Mouse (Mus musculus): ENCODE results near the gene Kcnj15. TPM values are rescaled to one million over a fixed set of nuclear protein-coding genes. Genes with fewer than 3 reads are reported as not detected.

Gene Kcnj15
- polyA plus RNA-seq, 1 experiment: 34.3 TPM

DNA sequence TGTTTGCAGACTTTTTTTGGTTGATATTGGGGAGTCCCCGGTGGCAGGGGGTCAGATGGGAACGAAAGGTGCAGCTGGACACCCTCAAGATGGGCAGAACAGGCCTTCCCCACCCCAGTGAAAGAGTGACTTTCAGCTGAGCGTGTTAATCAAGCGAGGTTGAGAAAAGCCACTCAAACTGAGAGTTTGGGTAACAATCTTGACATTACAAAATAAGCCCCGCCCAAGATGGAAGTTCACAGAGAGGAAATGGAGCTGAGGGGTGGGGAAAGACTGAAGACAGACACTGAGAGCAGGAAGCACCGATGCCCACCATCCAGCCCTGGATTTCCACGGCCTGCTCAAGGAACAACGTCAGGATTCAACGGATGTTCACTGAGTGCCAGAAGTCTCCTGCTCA, 91.2 kb downstream of the Kcnj15 start:
- Histone ChIP-seq H3K4me3 (replicated peaks; ENCODE audit: extremely low read depth, low read depth, low read length) (no peak overlapping the region), H3K4me1 (ENCODE audit: control insufficient read depth, insufficient read depth, low read length) (peaks cover 43% of the 10 kb centered on the region)
- no peak for DNase-seq
- TF ChIP-seq POLR2A (IDR thresholded peaks at IDR 0.05; ENCODE audit: borderline replicate concordance, extremely low read depth, low read depth, low read length) (no peak), CTCF (IDR thresholded peaks at IDR 0.05; ENCODE audit: insufficient read depth, low read length) (no peak)
- 64% methylated on average over 9 of the region's 9 CpGs for WGBS

DNA sequence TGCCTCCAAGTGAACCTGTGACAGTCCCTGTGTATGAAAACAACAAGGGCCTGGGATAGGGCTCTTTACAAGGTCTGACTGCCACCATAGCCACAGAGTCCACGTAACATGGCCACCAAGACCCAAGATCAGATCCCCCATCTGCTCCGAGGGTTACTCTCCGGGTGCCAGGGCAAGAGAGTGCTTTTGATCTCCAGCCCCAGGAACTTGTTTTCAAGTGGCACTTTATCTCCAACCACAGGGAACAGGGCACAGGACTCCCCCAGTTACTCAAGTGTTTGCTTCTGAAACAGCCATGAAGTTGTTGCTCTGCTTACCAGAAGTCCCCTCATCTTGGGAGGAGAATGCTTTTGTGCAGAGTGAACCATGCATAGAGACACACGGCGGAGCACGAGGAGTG, 92.0 kb downstream of the Kcnj15 start:
- no peak overlapping the region for H3K4me3 ChIP-seq (replicated peaks; ENCODE audit: extremely low read depth, low read depth, low read length)
- H3K4me1 ChIP-seq (ENCODE audit: control insufficient read depth, insufficient read depth, low read length): peaks cover 43% of the 10 kb centered on the region
- DNase-seq: no peak
- 69% methylated on average over 6 of the region's 6 CpGs for WGBS
- TF ChIP-seq CTCF (IDR thresholded peaks at IDR 0.05; ENCODE audit: insufficient read depth, low read length): no peak
- no peak for TF ChIP-seq POLR2A (IDR thresholded peaks at IDR 0.05; ENCODE audit: borderline replicate concordance, extremely low read depth, low read depth, low read length)

DNA sequence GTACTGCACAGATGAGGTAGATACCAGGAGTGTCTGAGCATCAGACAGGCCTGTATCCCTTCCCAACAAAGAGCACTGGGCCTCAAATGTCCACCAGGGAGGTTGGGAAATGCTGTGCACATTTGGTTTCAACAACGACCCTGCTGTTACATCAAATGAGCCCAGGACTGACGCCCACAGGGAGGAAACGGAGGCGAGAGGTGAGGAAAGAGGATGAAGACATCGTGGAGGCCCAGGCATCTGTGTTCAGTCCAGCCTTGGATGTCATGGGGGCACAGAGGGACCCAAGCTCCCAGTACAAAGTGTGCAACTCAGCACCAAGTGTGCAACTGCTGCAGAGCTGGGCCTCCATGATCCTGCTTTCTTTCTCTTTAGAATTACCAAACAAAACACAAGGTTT, 92.4 kb downstream of the Kcnj15 start:
- Histone ChIP-seq H3K4me1 (ENCODE audit: control insufficient read depth, insufficient read depth, low read length) (peaks cover 43% of the 10 kb centered on the region), H3K4me3 (replicated peaks; ENCODE audit: extremely low read depth, low read depth, low read length) (no peak overlapping the region)
- TF ChIP-seq CTCF (IDR thresholded peaks at IDR 0.05; ENCODE audit: insufficient read depth, low read length): no peak
- WGBS: 60% methylated on average over 5 of the region's 5 CpGs
- no peak for DNase-seq

Measured in lung, adult 2 months (tissue).